Mouse (Mus musculus) hindbrain, embryonic 13.5 days (tissue): ENCODE results near the gene Ggt6. TPM values are rescaled to one million over a fixed set of nuclear protein-coding genes. Genes with fewer than 3 reads are reported as not detected.

Source experiments
- ATAC-seq: fragments of 200-750 bp; cut with Nextera tagmentation; 2 replicates; pipeline ENCODE4 v1.8.0; 2017; ENCODE audit warnings: moderate TSS enrichment; ENCODE audit not compliant: low FRiP score
- H3K27ac ChIP-seq: fragments of 300-500 bp; sonication (generic); 2 replicates; pipeline ENCODE4 v1.5.1; 2015; ENCODE audit warnings: inconsistent platforms, mild to moderate bottlenecking, moderate library complexity
- H3K27me3 ChIP-seq: fragments of 300-500 bp; sonication (generic); 2 replicates; pipeline ENCODE4 v1.6.1; 2015; ENCODE audit warnings: mild to moderate bottlenecking, inconsistent platforms
- H3K36me3 ChIP-seq: fragments of 300-500 bp; sonication (generic); 2 replicates; pipeline ENCODE4 v1.6.1; 2015; ENCODE audit warnings: mild to moderate bottlenecking, inconsistent platforms
- H3K4me1 ChIP-seq: fragments of 300-500 bp; sonication (generic); replicated peaks from 2 replicates; pipeline ENCODE4 v1.6.1; 2015; ENCODE audit warnings: inconsistent platforms
- H3K4me2 ChIP-seq: fragments of 300-500 bp; sonication (generic); 2 replicates; pipeline ENCODE4 v1.6.1; 2015; ENCODE audit warnings: inconsistent platforms, mild to moderate bottlenecking, moderate library complexity
- H3K4me3 ChIP-seq: fragments of 300-500 bp; sonication (generic); 2 replicates; pipeline ENCODE4 v1.5.1; 2015; ENCODE audit warnings: mild to moderate bottlenecking, inconsistent platforms
- H3K9ac ChIP-seq: fragments of 300-500 bp; sonication (generic); 2 replicates; pipeline ENCODE4 v1.6.1; 2015; ENCODE audit warnings: mild to moderate bottlenecking, inconsistent platforms
- H3K9me3 ChIP-seq: fragments of 300-500 bp; sonication (generic); 2 replicates; pipeline ENCODE4 v1.6.1; 2016; ENCODE audit warnings: inconsistent platforms
- WGBS: fragments of 180-500 bp; shearing (Covaris S2); methylation state at CpG from one replicate; pipeline ENCODE4 v1.1.7; 2015; 5-methylcytosine and 5-hydroxymethylcytosine counted together
- polyA plus RNA-seq: library from polyadenylated mRNA; unstranded; fragments of >200 nt; fragmentation: Nextera tagmentation; extraction: Ambion mirVana; gene quantifications from 2 replicates; pipeline ENCODE4 v1.2.1, GENCODE M21; 2015

The Ggt6 gene
- polyA plus RNA-seq, 1 experiment from 2014 or later, result not detected

GRCm38 (mm10) chr11:72452140-72452665 lies 16.9 kb downstream of the Ggt6 start:
- Histone ChIP-seq H3K9me3 (no peaks in the 10 kb centered on the region), H3K4me3 (no peak overlapping the region), H3K4me1 (peaks cover 13% of the 10 kb centered on the region), H3K27me3 (no peaks in the 10 kb centered on the region), H3K36me3 (peaks cover 99% of the 10 kb centered on the region), H3K27ac (no peak overlapping the region), H3K9ac (no peak overlapping the region), H3K4me2 (no peak overlapping the region)
- ATAC-seq, result no peak
- WGBS, result 90% methylated on average over 3 of the region's 3 CpGs

DNA sequence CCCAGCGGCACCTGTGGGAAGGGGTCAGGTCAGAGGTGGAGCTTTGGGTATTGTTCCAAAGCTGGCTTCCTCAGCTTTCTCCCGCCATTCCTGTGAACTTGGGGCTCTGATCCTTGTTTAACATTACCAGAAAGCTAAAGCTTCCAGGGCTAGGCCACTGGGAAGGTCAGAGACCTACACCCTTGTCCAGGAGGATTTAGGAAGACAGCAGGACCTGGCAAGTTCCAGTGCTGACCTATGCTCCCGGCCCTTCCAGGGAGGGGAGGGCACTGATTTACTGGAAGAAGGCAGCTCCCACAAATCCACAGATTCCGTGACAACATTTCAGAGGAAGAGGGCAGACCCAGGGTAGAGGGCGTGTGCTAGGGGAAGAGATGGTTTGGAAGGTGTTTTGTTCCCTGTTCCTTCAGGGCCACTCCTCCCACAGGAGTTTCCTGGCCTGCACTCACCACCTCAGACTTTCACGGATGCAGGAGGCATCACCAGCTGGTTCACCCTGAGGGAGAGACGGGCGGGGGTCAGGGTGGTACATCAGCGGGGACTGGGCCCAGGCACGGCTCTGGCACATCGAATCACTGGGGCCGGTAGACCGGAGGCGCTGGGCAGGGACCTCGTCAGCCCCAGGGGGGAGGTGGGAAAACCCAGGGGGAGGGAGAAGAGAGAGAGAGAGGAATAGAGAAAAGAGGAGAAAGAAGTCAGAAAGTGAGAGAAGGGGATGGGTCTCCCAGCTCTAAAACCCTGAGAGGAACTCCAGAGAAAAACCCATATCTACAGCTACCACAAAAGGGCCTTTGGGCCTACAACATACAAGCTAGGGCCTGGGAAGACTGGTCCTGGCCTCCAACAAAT lies 18.0 kb downstream of the Ggt6 start:
- Histone ChIP-seq H3K27me3 (no peaks in the 10 kb centered on the region), H3K27ac (peak overlapping the region; percentile 18; the same call in 1 of the 2 replicates), H3K4me1 (peaks cover 13% of the 10 kb centered on the region), H3K36me3 (peaks cover 97% of the 10 kb centered on the region), H3K9me3 (no peaks in the 10 kb centered on the region), H3K4me3 (no peak overlapping the region), H3K9ac (no peak overlapping the region), H3K4me2 (no peak overlapping the region)
- ATAC-seq, result no peak
- 62% methylated on average over 15 of the region's 15 CpGs for WGBS

- H3K4me3 ChIP-seq, result no peak overlapping the region
- no peaks in the 10 kb centered on the region for H3K27me3 ChIP-seq
- ATAC-seq, result peak; percentile 67
- peak overlapping the region; percentile 40; the same call in 1 of the 2 replicates for H3K27ac ChIP-seq
- no peaks in the 10 kb centered on the region for H3K9me3 ChIP-seq
- WGBS, result 13% methylated on average over 5 of the region's 5 CpGs
- H3K4me2 ChIP-seq, result no peak overlapping the region
- peaks cover 13% of the 10 kb centered on the region for H3K4me1 ChIP-seq
- peak overlapping the region; percentile 56; the same call in 1 of the 2 replicates for H3K9ac ChIP-seq
- H3K36me3 ChIP-seq, result peaks cover 85% of the 10 kb centered on the region
Measured at GRCm38 (mm10) chr11:72455694-72456093, 20.4 kb downstream of the Ggt6 start.

- no peaks in the 10 kb centered on the region for H3K27me3 ChIP-seq
Measured at GRCm38 (mm10) chr11:72457995-72458496, 22.7 kb downstream of the Ggt6 start.

GRCm38 (mm10) chr11:72458502-72458901 lies 23.2 kb downstream of the Ggt6 start:
- no peak overlapping the region for H3K4me3 ChIP-seq
- H3K9me3 ChIP-seq, result no peaks in the 10 kb centered on the region
- ATAC-seq, result no peak
- no peak overlapping the region for H3K4me2 ChIP-seq
- peaks cover 84% of the 10 kb centered on the region for H3K36me3 ChIP-seq
- H3K27ac ChIP-seq, result no peak overlapping the region
- no peaks in the 10 kb centered on the region for H3K27me3 ChIP-seq
- 87% methylated on average over 3 of the region's 3 CpGs for WGBS
- no peak overlapping the region for H3K9ac ChIP-seq
- peaks cover 30% of the 10 kb centered on the region for H3K4me1 ChIP-seq

More at GRCm38 (mm10) chr11:72457995-72458496, 22.7 kb downstream of the Ggt6 start:
- Histone ChIP-seq H3K9me3 (no peaks in the 10 kb centered on the region), H3K9ac (no peak overlapping the region), H3K27ac (no peak overlapping the region), H3K36me3 (peaks cover 84% of the 10 kb centered on the region), H3K4me1 (peaks cover 30% of the 10 kb centered on the region), H3K4me3 (no peak overlapping the region), H3K4me2 (no peak overlapping the region)
- 79% methylated on average over 12 of the region's 12 CpGs for WGBS
- no peak for ATAC-seq

DNA sequence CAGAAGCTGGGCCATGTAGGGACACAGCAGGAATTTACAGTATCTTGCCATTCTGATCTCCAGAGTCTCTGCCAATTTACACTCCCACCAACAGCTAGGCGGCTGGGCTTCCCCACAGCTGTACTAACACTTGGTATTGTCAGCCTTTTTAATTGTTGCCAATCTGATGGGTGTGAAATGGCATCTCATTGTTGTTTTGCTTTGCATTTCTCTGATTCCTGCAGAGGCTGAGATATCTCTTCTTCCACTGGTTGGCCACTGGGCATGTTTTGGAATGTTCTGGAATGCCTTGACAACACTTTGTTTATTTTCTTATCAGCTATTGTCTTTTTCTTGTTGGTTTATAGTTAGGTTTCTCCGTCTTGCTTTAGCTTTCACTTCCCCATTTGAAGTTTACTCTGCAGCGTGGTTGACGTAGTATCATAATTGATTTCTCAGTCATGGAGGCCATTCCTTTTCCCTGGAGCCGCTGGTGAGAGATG lies 26.2 kb downstream of the Ggt6 start:
- 31% methylated on average over 5 of the region's 5 CpGs for WGBS
- peaks cover 37% of the 10 kb centered on the region for H3K4me1 ChIP-seq
- no peaks in the 10 kb centered on the region for H3K9me3 ChIP-seq
- H3K27ac ChIP-seq, result peak overlapping the region; percentile 56; the same call in 1 of the 2 replicates
- no peak overlapping the region for H3K4me2 ChIP-seq
- no peak for ATAC-seq
- H3K36me3 ChIP-seq, result peaks cover 63% of the 10 kb centered on the region
- H3K27me3 ChIP-seq, result no peaks in the 10 kb centered on the region
- H3K9ac ChIP-seq, result no peak overlapping the region
- H3K4me3 ChIP-seq, result no peak overlapping the region

DNA sequence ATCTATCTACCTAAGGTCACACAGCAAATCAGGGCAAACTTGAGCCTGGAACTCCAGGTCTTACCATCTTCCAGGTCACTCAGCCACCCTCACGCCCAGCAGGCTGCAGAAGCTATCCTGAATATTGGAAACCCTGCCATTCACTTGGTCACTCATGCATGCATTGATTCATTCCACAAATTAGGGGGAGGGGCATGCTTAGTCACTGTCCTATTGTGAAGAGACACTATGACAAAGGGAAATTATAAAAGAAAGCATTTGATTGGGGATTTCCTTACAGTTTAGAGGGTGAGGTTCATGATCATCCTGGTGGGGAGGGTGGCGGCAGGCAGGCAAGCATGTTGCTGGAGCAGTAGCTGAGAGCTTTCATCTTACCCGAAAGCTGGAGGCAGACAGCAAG lies 29.5 kb downstream of the Ggt6 start:
- Histone ChIP-seq H3K27ac (peak overlapping the region; percentile 26; the same call in 1 of the 2 replicates), H3K9me3 (no peaks in the 10 kb centered on the region), H3K27me3 (no peaks in the 10 kb centered on the region), H3K9ac (no peak overlapping the region), H3K4me3 (no peak overlapping the region), H3K36me3 (peaks cover 38% of the 10 kb centered on the region), H3K4me2 (no peak overlapping the region), H3K4me1 (peaks cover 64% of the 10 kb centered on the region)
- 54% methylated on average over 3 of the region's 3 CpGs for WGBS
- ATAC-seq, result no peak

DNA sequence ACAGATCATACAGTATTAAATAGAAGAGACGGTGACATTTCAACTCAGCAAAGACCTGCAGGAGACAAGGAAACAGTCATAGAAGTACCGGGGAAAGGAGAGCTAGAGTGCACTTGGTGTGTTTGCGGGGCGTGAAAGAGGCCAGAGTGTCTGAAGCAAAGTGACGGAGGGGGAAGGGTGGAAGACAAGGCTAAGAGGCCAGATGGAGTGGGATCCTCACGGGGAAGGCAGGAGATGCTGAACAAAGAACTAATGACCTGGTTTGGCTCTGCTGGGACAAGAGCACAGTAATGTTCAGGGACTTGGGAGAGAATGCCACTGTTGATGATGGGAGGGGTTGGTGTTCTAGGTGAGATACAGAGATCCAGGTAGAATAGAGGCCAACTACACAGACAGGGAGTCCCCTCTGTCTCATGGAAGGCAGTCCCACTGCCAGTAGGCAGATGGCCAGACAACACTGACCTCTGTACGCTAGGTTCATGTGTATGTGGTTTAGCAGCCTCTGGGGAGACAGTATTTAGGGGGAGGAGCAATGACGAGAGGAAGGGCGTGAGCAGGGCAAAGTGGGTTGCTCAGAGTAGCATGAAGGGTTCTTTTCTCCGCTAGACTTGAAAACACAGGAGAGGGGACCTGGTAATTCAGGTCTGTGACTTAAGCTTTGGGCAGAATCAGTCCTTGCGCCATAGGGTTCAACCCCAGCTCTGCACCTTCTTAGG lies 30.8 kb downstream of the Ggt6 start:
- Histone ChIP-seq H3K4me1 (peaks cover 65% of the 10 kb centered on the region), H3K9ac (0 out of 2 replicates have a peak overlapping the region, but pooled peaks have one; percentile 8), H3K27me3 (no peaks in the 10 kb centered on the region), H3K27ac (no peak overlapping the region), H3K4me3 (no peak overlapping the region), H3K36me3 (peaks cover 31% of the 10 kb centered on the region), H3K9me3 (no peaks in the 10 kb centered on the region), H3K4me2 (no peak overlapping the region)
- no peak for ATAC-seq
- 57% methylated on average over 11 of the region's 11 CpGs for WGBS

DNA sequence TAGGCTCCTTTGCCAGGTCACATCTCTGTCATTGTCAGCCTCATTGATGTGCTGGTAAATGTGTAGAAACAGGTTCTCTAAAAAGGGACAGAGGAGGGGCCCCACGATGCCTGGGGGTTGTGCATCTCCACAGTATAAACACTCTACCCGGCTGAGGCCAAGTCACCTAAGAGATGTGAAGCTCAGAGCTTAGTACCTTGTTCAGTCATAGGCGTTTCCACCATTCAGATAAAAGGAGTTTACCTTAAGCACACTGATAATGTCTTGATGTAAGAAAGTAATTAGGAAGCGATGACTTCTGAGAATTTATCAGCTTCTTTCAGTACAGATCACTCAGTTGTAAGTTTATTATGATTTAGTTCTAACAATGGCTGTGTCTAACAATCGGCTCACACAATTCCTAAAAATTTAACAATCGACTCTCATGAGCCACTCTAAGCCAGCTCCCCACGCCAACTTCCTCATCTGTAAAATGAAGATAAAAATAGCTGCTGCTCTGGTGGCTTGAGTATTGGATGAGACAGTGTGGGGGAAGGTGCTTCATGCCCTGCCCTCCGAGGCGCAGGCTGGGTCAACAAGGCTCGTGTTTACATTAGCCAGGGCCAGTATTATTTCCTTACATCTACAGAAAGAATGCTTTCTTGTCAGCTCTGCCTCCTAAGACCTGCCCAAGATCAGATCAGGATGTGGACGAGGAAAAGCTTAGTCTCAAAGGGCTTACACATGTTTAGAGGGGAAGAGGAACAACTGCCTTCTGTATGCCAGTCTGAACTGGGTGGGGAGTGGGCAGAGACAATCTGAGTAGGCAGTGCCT lies 31.6 kb downstream of the Ggt6 start:
- Histone ChIP-seq H3K36me3 (peaks cover 24% of the 10 kb centered on the region), H3K27ac (0 out of 2 replicates have a peak overlapping the region, but pooled peaks have one; percentile 30), H3K9ac (no peak overlapping the region), H3K9me3 (no peaks in the 10 kb centered on the region), H3K4me3 (no peak overlapping the region), H3K27me3 (no peaks in the 10 kb centered on the region), H3K4me2 (no peak overlapping the region), H3K4me1 (peaks cover 60% of the 10 kb centered on the region)
- 66% methylated on average over 11 of the region's 11 CpGs for WGBS
- no peak for ATAC-seq

- H3K27me3 ChIP-seq, result no peaks in the 10 kb centered on the region
Measured at GRCm38 (mm10) chr11:72468525-72468924, 33.2 kb downstream of the Ggt6 start.

DNA sequence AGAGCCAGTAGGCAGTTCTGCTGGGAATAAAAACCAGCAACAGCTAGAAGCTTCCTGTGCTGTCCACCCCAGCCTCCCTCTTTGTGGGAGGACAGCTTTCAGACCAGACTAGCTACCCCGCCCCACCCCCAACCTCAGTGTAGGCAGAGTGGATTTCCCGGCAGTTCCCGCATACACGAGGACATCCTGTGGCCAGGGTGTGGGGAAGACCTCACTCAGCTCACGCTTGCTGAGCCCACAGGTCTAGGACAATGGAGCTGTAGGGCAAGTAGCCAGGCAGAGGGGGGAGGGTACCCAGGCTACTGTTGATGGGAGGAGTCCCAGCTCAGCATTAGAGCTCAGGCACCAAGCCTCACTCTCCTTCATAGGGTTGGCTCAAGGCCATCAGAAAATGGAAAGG lies 33.9 kb downstream of the Ggt6 start:
- peaks cover 26% of the 10 kb centered on the region for H3K36me3 ChIP-seq
- no peaks in the 10 kb centered on the region for H3K27me3 ChIP-seq
- peak overlapping the region; percentile 53 for H3K27ac ChIP-seq
- H3K4me3 ChIP-seq, result no peak overlapping the region
- WGBS, result 31% methylated on average over 5 of the region's 5 CpGs
- no peak overlapping the region for H3K9ac ChIP-seq
- no peak overlapping the region for H3K4me2 ChIP-seq
- ATAC-seq, result peak; percentile 62
- H3K9me3 ChIP-seq, result no peaks in the 10 kb centered on the region
- H3K4me1 ChIP-seq, result peaks cover 54% of the 10 kb centered on the region

More at GRCm38 (mm10) chr11:72468525-72468924, 33.2 kb downstream of the Ggt6 start:
- H3K36me3 ChIP-seq, result peaks cover 24% of the 10 kb centered on the region
- H3K4me2 ChIP-seq, result no peak overlapping the region
- peaks cover 54% of the 10 kb centered on the region for H3K4me1 ChIP-seq
- no peak for ATAC-seq
- 75% methylated on average over 5 of the region's 5 CpGs for WGBS
- H3K4me3 ChIP-seq, result no peak overlapping the region
- peak overlapping the region; percentile 21; the same call in 1 of the 2 replicates for H3K9ac ChIP-seq
- peak overlapping the region; percentile 53 for H3K27ac ChIP-seq
- H3K9me3 ChIP-seq, result no peaks in the 10 kb centered on the region
